Mouse (Mus musculus) kidney, adult 2 months (tissue): ENCODE measurements around the gene Olfr374.

Experiments used
- CTCF ChIP-seq: fragments of 200-500 bp; conservative IDR thresholded peaks from 2 replicates; pipeline ENCODE4 v1.5.1; 2011; ENCODE audit warnings: low read depth, mild to moderate bottlenecking, control low read depth, low read length, moderate library complexity, mixed read lengths; ENCODE audit not compliant: insufficient read depth, insufficient read length
- POLR2A ChIP-seq: fragments of 200-500 bp; IDR thresholded peaks from one replicate; pipeline ENCODE4 v1.6.1; 2011; ENCODE audit warnings: low read depth, low read length, control low read depth

DNA sequence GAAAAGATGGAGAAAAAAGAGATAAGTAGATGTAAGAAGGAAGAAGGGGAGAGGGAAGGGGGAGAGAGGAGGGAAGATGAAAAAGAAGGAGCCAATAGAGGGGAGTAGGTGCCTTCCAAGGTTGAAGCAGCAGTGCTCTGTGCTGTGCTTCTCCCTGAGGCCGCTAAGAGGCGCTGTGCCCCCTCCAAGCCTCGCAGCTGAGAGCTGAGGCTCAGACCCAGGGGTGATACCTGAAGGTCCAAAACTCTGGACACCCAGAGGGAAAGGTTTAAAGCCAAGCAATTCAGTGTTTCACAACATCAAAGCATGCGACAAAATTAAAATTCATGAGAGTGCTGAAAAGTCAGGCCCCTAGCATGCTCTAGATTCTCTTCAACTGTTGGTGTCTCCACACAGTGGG is 1.7 kb upstream of the Olfr374 start:
- TF ChIP-seq CTCF (peak; percentile 66), POLR2A (no peak)
